Mouse (Mus musculus) lung, postnatal 0 days (tissue): ENCODE data around the gene Cltb.

Source experiments
- CTCF ChIP-seq: IDR thresholded peaks from 2 replicates; pipeline ENCODE4 v1.5.1; 2016; ENCODE audit warnings: antibody characterized with exemption, mild to moderate bottlenecking
- EP300 ChIP-seq: IDR thresholded peaks from 2 replicates; pipeline ENCODE4 v1.6.1; 2016; ENCODE audit warnings: antibody characterized with exemption, mild to moderate bottlenecking, control low read depth

- TF ChIP-seq CTCF (no peak), EP300 (no peak)
Observed at GRCm38 (mm10) chr13:54608002-54608401, 3.1 kb downstream of the Cltb start.
